Mouse (Mus musculus) neutrophil, adult 5-6 weeks (primary cell): ENCODE measurements around the gene Atg14. TPM values are rescaled to one million over a fixed set of nuclear protein-coding genes. Genes with fewer than 3 reads are reported as not detected.

Experiments
- ATAC-seq: fragments of 151-379, 151-347 bp; 2 replicates; pipeline ENCODE4 v1.8.0; 2017; ENCODE audit warnings: mild to moderate bottlenecking, moderate TSS enrichment; ENCODE audit not compliant: insufficient number of reproducible peaks, poor library complexity, low FRiP score, severe bottlenecking; ENCODE audit errors: extremely low read depth
- total RNA-seq: library from RNA; stranded (forward); fragments of 200-1000 nt; gene quantifications from 2 replicates; pipeline ENCODE4 v1.2.3, GENCODE M21; 2017

Atg14 gene
- total RNA-seq, 1 experiment from 2014 or later: 5.5 TPM

DNA sequence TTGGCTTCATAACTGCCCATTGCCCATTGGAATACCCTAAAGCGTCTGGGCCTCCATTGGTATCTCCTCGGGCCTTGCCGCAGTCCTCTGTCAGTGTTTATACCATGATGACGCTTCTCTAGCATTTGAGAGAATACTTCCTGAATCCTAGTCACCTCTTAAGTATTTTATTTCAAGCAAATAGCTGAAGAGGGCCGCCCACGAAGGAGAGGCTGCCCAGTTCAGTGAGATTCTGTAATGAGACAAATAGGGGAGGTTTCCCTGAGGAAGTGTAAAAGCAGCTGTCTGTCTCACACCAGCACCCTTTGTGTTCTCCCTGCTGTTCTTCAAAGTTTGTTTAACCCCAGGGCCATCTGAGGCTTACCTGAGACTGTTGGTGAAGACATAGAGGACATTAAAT is 53.7 kb downstream of the Atg14 start:
- no peak for ATAC-seq

- no peak for ATAC-seq
Observed at GRCm38 (mm10) chr14:47515636-47516035, 54.8 kb downstream of the Atg14 start.

DNA sequence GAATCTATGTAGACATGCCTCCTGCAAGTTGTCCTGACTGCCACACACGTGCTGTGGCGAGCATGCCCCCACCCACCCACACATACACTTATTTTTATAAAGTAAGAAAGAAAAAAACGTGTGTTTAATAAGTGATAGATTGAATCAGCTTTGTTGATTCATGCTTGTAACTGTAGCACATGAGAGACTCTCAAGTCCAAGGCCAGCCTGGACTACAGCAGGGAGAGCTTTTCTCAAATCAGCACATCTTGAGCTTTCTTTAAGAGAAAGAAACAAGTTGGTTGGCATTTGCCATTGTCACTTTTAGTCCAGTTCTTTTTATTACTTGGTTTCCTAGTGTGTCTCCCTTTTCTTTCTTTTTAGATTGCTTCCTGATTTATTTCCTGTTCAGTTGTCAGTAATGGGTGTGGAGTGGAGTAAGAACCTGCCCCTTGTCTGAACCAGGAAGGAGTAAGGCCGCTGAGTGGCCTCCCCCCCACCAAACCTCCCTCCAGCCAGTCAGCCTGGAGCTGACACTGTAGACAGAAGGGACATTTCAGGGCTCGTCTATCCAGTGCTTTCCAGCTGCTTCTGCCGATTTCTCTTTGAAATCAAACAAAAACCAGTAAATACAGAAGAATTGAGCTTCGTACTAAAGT is 55.5 kb downstream of the Atg14 start:
- ATAC-seq: no peak

- no peak for ATAC-seq
Observed at GRCm38 (mm10) chr14:47513606-47514005, 56.8 kb downstream of the Atg14 start.

DNA sequence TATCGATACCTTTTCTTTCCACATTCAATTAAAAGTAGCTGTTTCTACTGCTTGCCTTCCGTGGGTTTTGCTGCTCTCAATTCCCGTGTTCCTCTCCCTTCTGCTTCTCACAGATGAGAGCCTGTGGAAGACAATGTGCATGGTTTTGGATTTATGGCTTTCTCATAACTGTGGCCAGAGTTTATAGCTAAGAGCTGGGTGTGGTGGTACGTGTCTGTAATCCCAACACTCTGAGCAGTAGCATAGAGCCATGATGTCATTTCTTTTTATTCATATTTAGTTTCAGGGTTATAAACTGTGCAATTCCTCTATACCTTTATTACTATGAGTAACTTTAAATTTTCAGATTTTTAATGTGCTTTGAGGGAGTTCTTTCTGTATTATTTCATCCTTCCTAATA is 60.2 kb downstream of the Atg14 start:
- no peak for ATAC-seq

GRCm38 (mm10) chr14:47508035-47508434 is 62.4 kb downstream of the Atg14 start:
- no peak for ATAC-seq

- no peak for ATAC-seq
Observed at GRCm38 (mm10) chr14:47506676-47507075, 63.8 kb downstream of the Atg14 start.

DNA sequence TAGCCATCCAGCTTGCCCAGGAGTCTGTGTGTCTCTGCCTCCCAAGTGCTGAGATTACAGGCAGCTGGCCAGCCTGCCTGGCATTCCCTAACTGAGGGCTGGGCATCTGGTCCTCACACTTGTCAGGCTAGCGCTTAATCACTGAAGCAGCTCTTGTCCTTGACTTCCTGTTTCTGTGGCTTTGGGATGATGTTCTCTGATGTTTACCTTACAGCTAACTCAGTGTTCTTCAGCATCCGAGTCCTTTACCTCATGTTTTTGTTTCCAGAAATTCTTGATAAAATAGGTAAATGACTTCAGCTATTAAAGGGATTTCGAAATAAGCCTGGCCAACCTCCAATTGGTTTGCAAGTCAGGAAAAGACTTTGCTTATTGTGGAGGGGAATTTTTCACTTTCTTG is 66.4 kb downstream of the Atg14 start:
- ATAC-seq: no peak

DNA sequence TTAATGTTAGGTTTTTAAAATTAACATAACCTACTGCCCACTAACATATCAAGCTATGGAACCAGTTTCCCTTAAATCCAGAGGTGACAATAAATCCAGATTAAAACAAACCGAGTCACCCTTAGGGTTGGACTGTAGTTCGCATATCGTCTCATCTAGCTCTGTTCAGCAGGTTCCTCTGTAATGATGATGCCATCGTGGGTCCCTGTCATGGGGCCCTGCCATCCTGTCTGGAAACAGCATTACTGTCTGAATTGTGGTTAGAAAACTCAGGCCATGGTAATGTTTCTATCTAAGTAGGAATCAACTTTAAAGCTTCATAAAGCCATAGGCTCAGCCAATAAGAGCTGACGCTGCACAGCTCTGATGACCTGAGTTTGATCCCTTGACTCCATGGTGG is 71.8 kb downstream of the Atg14 start:
- ATAC-seq: no peak

DNA sequence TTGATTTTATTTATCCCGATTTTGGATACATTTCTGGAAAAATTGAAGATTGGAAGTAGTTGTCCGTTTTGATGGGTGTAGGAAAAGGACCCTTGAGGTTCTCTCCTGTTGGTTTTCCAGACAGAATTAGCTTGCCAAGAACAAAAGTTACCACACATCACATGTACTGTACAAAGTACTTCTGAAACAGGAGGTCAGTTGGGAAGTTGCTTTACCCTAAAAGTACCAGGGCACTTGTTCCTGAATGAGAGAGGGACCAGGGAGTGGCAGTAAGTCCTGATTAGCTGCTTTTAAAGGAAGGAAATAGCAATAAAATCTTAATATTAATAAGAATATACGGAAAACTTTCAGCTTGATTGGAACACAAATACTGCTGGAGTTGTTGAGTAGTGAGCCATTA is 73.3 kb downstream of the Atg14 start:
- no peak for ATAC-seq

- no peak for ATAC-seq
Observed at GRCm38 (mm10) chr14:47495951-47496350, 74.5 kb downstream of the Atg14 start.

GRCm38 (mm10) chr14:47493592-47494361 is 76.7 kb downstream of the Atg14 start:
- ATAC-seq: no peak

Other genes starting within 250 kb of the Atg14 start
- 82.9 and 109 TPM in 2 replicates for gene Lgals3, start 202.9 kb downstream of the Atg14 start, total RNA-seq
- 5.2 and 5.5 TPM in 2 replicates for gene Dlgap5, start 152.2 kb downstream of the Atg14 start, total RNA-seq
- gene Fbxo34, start 120.2 kb downstream of the Atg14 start, total RNA-seq: 19.0 and 24.6 TPM in 2 replicates
- 112 and 124 TPM in 2 replicates for gene Ktn1, start 77.8 kb upstream of the Atg14 start, total RNA-seq